Mouse (Mus musculus) stomach, embryonic 15.5 days (tissue): ENCODE data around the gene Grid2ip. TPM values are rescaled to one million over a fixed set of nuclear protein-coding genes. Genes with fewer than 3 reads are reported as not detected.

ENCODE experiments used
- ATAC-seq: fragments of 200-750 bp; cut with Nextera tagmentation; 2 replicates; pipeline ENCODE4 v1.8.0; 2017; ENCODE audit warnings: low read depth, moderate number of reproducible peaks, moderate TSS enrichment; ENCODE audit not compliant: insufficient read depth, low FRiP score
- H3K27ac ChIP-seq: fragments of 300-500 bp; sonication (generic); 2 replicates; pipeline ENCODE4 v1.5.1; 2015; ENCODE audit warnings: mild to moderate bottlenecking, inconsistent platforms
- H3K27me3 ChIP-seq: fragments of 300-500 bp; sonication (generic); replicated peaks from 2 replicates; pipeline ENCODE4 v1.6.1; 2015; ENCODE audit warnings: inconsistent platforms
- H3K36me3 ChIP-seq: fragments of 300-500 bp; sonication (generic); 2 replicates; pipeline ENCODE4 v1.6.1; 2015; ENCODE audit warnings: inconsistent platforms
- H3K4me1 ChIP-seq: fragments of 300-500 bp; sonication (generic); 2 replicates; pipeline ENCODE4 v1.6.1; 2015; ENCODE audit warnings: inconsistent platforms
- H3K4me2 ChIP-seq: fragments of 300-500 bp; sonication (generic); 2 replicates; pipeline ENCODE4 v1.6.1; 2015; ENCODE audit warnings: mild to moderate bottlenecking, inconsistent platforms
- H3K4me3 ChIP-seq: fragments of 300-500 bp; sonication (generic); replicated peaks from 2 replicates; pipeline ENCODE4 v1.5.1; 2015; ENCODE audit warnings: inconsistent platforms
- H3K9ac ChIP-seq: fragments of 300-500 bp; sonication (generic); 2 replicates; pipeline ENCODE4 v1.6.1; 2015; ENCODE audit warnings: inconsistent platforms
- H3K9me3 ChIP-seq: fragments of 300-500 bp; sonication (generic); 2 replicates; pipeline ENCODE4 v1.6.1; 2016; ENCODE audit warnings: inconsistent platforms
- whole genome bisulfite sequencing: fragments of 180-500 bp; shearing (Covaris S2); methylation state at CpG from one replicate; pipeline ENCODE4 v1.1.7; 2015; 5-methylcytosine and 5-hydroxymethylcytosine counted together
- polyA plus RNA-seq: library from polyadenylated mRNA; unstranded; fragments of >200 nt; fragmentation: Nextera tagmentation; extraction: Ambion mirVana; gene quantifications from 2 replicates; pipeline ENCODE4 v1.2.1, GENCODE M21; 2015

The Grid2ip gene
- 1.1 and 2.0 TPM in 2 replicates for polyA plus RNA-seq

GRCm38 (mm10) chr5:143356686-143357388 lies at the start of gene Grid2ip:
Grid2ip (plus strand) TSS chr5:143357338.
- H3K4me2 ChIP-seq = peak within 1 kb of the TSS; percentile 45
- H3K27me3 ChIP-seq = peaks cover 25% of the 10 kb centered on the region
- 0 out of 2 replicates have a peak within 1 kb of the TSS, but pooled peaks have one; percentile 6 for H3K4me3 ChIP-seq
- ATAC-seq = no peak
- H3K9me3 ChIP-seq = no peaks in the 10 kb centered on the region
- no peaks in the 10 kb centered on the region for H3K36me3 ChIP-seq
- H3K4me1 ChIP-seq = no peaks in the 10 kb centered on the region
- no peak within 1 kb of the TSS for H3K9ac ChIP-seq
- no peak within 1 kb of the TSS for H3K27ac ChIP-seq
- WGBS = 18% methylated on average over 17 of the region's 17 CpGs

GRCm38 (mm10) chr5:143308825-143309224 lies 48.3 kb upstream of the Grid2ip start:
- no peaks in the 10 kb centered on the region for H3K27me3 ChIP-seq
- no peak overlapping the region for H3K4me3 ChIP-seq
- peaks cover 69% of the 10 kb centered on the region for H3K36me3 ChIP-seq
- no peak overlapping the region for H3K9ac ChIP-seq
- ATAC-seq = no peak
- H3K4me1 ChIP-seq = peaks cover 9% of the 10 kb centered on the region
- no peaks in the 10 kb centered on the region for H3K9me3 ChIP-seq
- no peak overlapping the region for H3K27ac ChIP-seq
- WGBS = 76% methylated on average over 5 of the region's 5 CpGs
- no peak overlapping the region for H3K4me2 ChIP-seq

DNA sequence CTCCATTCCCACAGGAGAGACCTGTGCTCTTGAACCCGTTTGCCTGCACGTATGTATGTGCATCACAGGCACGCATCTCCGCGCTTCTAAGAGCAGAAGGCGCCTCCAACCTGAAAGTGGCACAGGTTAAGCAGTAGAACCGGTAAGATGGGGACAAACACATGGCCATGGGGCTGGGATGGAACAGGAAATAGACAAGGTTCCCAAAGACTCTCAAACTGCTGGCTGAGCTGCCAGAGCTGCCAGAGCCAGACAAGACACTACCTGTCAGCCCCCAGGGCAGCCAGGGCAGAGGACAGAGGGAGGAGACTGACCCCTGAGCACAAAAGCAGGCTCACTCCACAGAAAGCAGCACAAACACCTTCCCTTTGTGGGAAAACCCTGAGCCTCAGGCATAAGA lies 47.2 kb upstream of the Grid2ip start:
- Histone ChIP-seq H3K4me3 (no peak overlapping the region), H3K9ac (no peak overlapping the region), H3K4me2 (no peak overlapping the region), H3K9me3 (no peaks in the 10 kb centered on the region), H3K4me1 (peaks cover 16% of the 10 kb centered on the region), H3K27me3 (no peaks in the 10 kb centered on the region), H3K36me3 (peaks cover 62% of the 10 kb centered on the region), H3K27ac (no peak overlapping the region)
- WGBS = 89% methylated on average over 7 of the region's 7 CpGs
- ATAC-seq = no peak

GRCm38 (mm10) chr5:143311886-143312285 lies 45.3 kb upstream of the Grid2ip start:
- H3K36me3 ChIP-seq = peaks cover 50% of the 10 kb centered on the region
- H3K27me3 ChIP-seq = no peaks in the 10 kb centered on the region
- no peak for ATAC-seq
- H3K4me2 ChIP-seq = no peak overlapping the region
- H3K4me3 ChIP-seq = no peak overlapping the region
- H3K4me1 ChIP-seq = peaks cover 16% of the 10 kb centered on the region
- H3K9ac ChIP-seq = no peak overlapping the region
- no peaks in the 10 kb centered on the region for H3K9me3 ChIP-seq
- WGBS = 58% methylated on average over 8 of the region's 8 CpGs
- H3K27ac ChIP-seq = no peak overlapping the region

DNA sequence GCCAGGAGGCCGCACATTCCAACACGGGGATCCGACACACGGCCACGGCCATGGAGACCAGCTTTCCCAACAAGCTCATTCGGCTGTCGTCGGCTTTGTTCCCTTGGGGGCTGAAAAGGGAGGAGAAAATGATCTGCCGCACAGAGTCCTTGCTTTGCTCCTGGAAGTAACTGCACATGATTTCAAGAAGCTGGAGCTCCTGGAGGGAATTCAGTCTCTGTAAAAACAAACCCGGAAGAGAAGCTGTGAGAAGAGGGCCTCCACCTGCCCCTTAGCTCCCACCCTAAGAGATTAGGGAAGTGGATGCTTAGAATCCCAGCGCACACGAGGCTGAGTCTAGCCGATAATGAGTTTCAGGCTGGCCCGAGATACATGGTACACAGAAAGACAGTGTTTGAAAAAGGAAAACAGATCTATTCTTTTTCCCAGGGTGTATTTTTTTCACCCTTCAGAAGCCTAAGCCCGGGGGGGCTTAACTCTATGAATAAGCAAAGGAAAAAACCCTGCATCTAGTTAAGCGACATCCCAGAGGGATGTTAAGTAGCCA lies 42.9 kb upstream of the Grid2ip start:
- H3K27me3 ChIP-seq = no peaks in the 10 kb centered on the region
- H3K4me1 ChIP-seq = peaks cover 16% of the 10 kb centered on the region
- H3K4me3 ChIP-seq = peak overlapping the region; percentile 91
- H3K4me2 ChIP-seq = peak overlapping the region; percentile 91
- 1% methylated on average over 16 of the region's 16 CpGs for WGBS
- ATAC-seq = no peak
- no peaks in the 10 kb centered on the region for H3K9me3 ChIP-seq
- peak overlapping the region; percentile 87 for H3K27ac ChIP-seq
- H3K36me3 ChIP-seq = peaks cover 55% of the 10 kb centered on the region
- H3K9ac ChIP-seq = peak overlapping the region; percentile 83

- no peaks in the 10 kb centered on the region for H3K9me3 ChIP-seq
- H3K9ac ChIP-seq = peak within 1 kb of the TSS; percentile 83
- WGBS = under 1% methylated on average over 100 of the region's 101 CpGs
- H3K27ac ChIP-seq = peak within 1 kb of the TSS; percentile 87
- H3K4me2 ChIP-seq = peak within 1 kb of the TSS; percentile 91
- H3K36me3 ChIP-seq = peaks cover 51% of the 10 kb centered on the region
- H3K4me3 ChIP-seq = peak within 1 kb of the TSS; percentile 91
- H3K4me1 ChIP-seq = peaks cover 16% of the 10 kb centered on the region
- no peaks in the 10 kb centered on the region for H3K27me3 ChIP-seq
- peak; percentile 81 for ATAC-seq
Measured at GRCm38 (mm10) chr5:143314730-143315513, 42.2 kb upstream of the Grid2ip start, which contains the start of gene E130309D02Rik. E130309D02Rik (minus strand) TSS chr5:143315360.

- ATAC-seq = peak; percentile 7; the same call in 1 of the 2 replicates
- Histone ChIP-seq H3K4me1 (peaks cover 16% of the 10 kb centered on the region), H3K9me3 (no peaks in the 10 kb centered on the region), H3K36me3 (peaks cover 45% of the 10 kb centered on the region), H3K27me3 (no peaks in the 10 kb centered on the region), H3K27ac (no peak overlapping the region), H3K4me3 (peak overlapping the region; percentile 91), H3K4me2 (peak overlapping the region; percentile 91), H3K9ac (no peak overlapping the region)
- WGBS = 13% methylated on average over 8 of the region's 8 CpGs
Measured at GRCm38 (mm10) chr5:143315514-143315888, 41.6 kb upstream of the Grid2ip start.

- H3K27me3 ChIP-seq = no peaks in the 10 kb centered on the region
- ATAC-seq = no peak
- H3K4me2 ChIP-seq = no peak overlapping the region
- WGBS = 90% methylated on average over 5 of the region's 5 CpGs
- peaks cover 32% of the 10 kb centered on the region for H3K36me3 ChIP-seq
- H3K9ac ChIP-seq = no peak overlapping the region
- peaks cover 16% of the 10 kb centered on the region for H3K4me1 ChIP-seq
- H3K27ac ChIP-seq = no peak overlapping the region
- no peaks in the 10 kb centered on the region for H3K9me3 ChIP-seq
- H3K4me3 ChIP-seq = no peak overlapping the region
Measured at GRCm38 (mm10) chr5:143316605-143317287, 40.4 kb upstream of the Grid2ip start.

- H3K27me3 ChIP-seq = no peaks in the 10 kb centered on the region
- no peak overlapping the region for H3K9ac ChIP-seq
- H3K27ac ChIP-seq = no peak overlapping the region
- WGBS = 85% methylated on average over 8 of the region's 8 CpGs
- H3K4me2 ChIP-seq = no peak overlapping the region
- no peaks in the 10 kb centered on the region for H3K9me3 ChIP-seq
- ATAC-seq = no peak
- H3K4me1 ChIP-seq = peaks cover 16% of the 10 kb centered on the region
- peaks cover 31% of the 10 kb centered on the region for H3K36me3 ChIP-seq
- H3K4me3 ChIP-seq = no peak overlapping the region
Measured at GRCm38 (mm10) chr5:143317288-143317610, 39.9 kb upstream of the Grid2ip start.

DNA sequence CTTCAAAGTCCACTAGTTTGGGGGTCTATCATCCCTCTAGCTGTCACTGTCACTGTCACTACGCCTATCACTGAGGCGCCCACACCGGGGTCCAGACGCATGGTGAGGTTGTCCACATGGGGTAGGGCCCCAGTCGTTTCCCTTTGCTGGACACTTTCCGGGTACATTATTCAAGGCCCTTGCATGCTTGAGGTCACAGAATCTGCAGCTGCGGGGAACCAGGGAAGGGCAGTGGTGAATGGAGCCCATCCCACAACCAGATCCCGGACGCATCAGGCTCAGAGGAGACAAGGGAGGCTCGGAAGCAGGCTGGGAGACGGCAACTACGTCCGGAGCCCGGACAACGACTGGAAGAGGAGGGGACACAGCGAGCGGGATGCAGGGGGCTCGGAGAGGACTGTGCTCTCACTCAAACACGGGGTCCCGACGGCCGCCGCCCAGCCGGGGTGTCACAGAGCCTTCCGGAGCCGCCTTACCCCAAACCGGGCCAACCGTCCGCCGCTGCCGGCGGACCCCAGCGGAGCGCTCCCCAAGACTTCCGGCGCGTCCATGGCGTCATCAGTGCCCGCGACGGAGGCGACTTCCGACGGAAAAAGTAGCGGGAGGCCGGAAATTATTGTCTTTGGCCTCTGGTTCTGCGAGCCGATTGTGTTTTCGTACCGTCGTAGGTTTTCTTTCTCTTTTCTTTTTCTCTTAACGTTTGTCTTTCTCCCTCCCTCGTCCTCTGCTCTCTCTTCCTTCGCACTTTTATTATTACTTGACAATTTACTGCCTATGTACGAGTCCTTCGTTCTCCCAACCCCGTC lies 28.2 kb upstream of the Grid2ip start, which contains the start of gene Zdhhc4:
Gene Zdhhc4, minus strand, starts transcription at position 567 of the 806 bp plus-strand sequence.
- Histone ChIP-seq H3K9ac (peak within 1 kb of the TSS; percentile 86), H3K27me3 (no peaks in the 10 kb centered on the region)

GRCm38 (mm10) chr5:143333872-143334271 lies 23.3 kb upstream of the Grid2ip start:
- Histone ChIP-seq H3K27ac (no peak overlapping the region), H3K4me2 (peak overlapping the region; percentile 27; the same call in 1 of the 2 replicates), H3K9ac (no peak overlapping the region), H3K4me1 (peaks cover 6% of the 10 kb centered on the region; the same call in 1 of the 2 replicates), H3K36me3 (no peaks in the 10 kb centered on the region), H3K27me3 (no peaks in the 10 kb centered on the region), H3K4me3 (no peak overlapping the region), H3K9me3 (no peaks in the 10 kb centered on the region)
- whole genome bisulfite sequencing = 12% methylated on average over 5 of the region's 5 CpGs
- ATAC-seq = no peak; the same call in 1 of the 2 replicates

More for the DNA sequence above, 28.2 kb upstream of the Grid2ip start, which contains the start of gene Zdhhc4:
- Histone ChIP-seq H3K4me3 (peak within 1 kb of the TSS; percentile 96), H3K4me2 (peak within 1 kb of the TSS; percentile 90), H3K27ac (peak within 1 kb of the TSS; percentile 61; the same call in 1 of the 2 replicates), H3K4me1 (peaks cover 20% of the 10 kb centered on the region), H3K36me3 (peaks cover 26% of the 10 kb centered on the region), H3K9me3 (no peaks in the 10 kb centered on the region)
- under 1% methylated on average over 57 of the region's 57 CpGs for WGBS
- peak; percentile 72; the same call in 1 of the 2 replicates for ATAC-seq
